Mouse (Mus musculus): Measurements from ENCODE around the gene Zfhx2.
A peak's percentile ranks its signal among the peaks of the same experiment; 100 is the strongest.

- TF ChIP-seq ZNF384 (IDR thresholded peaks at IDR 0.05; ENCODE audit: low read depth, low read length) = no peak
- no peak for TF ChIP-seq KAT2A (conservative IDR thresholded peaks at IDR 0.05; ENCODE audit: low read depth, low read length)
- TF ChIP-seq MAZ (IDR thresholded peaks at IDR 0.05; ENCODE audit: low read depth, low read length) = no peak
- TF ChIP-seq CTCF (IDR thresholded peaks at IDR 0.05 in 2 of 3, conservative IDR thresholded peaks at IDR 0.05 in 1 of 3; ENCODE audit: control insufficient read depth in 1 of 3, insufficient read depth in 1 of 3, low read depth in 2 of 3, low read length in 3 of 3, poor library complexity in 1 of 3, severe bottlenecking in 1 of 3) = peak; percentile 70 to 81 (median 76)
Measured at GRCm38 (mm10) chr14:55119421-55120134, 27.5 kb upstream of the Zfhx2 start.

Measured in MEL (cell line).